Mouse (Mus musculus): ENCODE measurements at regions not wholly inside any gene's neighbourhood (a gene's known extent, or its start where the extent isn't known, plus 50 kb on each side); places are given as distances from the start of the nearest gene placed in this dataset.

GRCm38 (mm10) chr3:9884691-9885354, 203.1 kb upstream of the Gm9833 start:
- Histone ChIP-seq H3K4me2 (no peak overlapping the region), H3K4me3 (replicated peaks) (no peak overlapping the region), H3K27ac (replicated peaks) (no peak overlapping the region), H3K27me3 (no peaks in the 10 kb centered on the region), H3K9ac (no peak overlapping the region), H3K9me3 (replicated peaks) (no peaks in the 10 kb centered on the region), H3K36me3 (replicated peaks) (no peaks in the 10 kb centered on the region), H3K4me1 (replicated peaks) (no peaks in the 10 kb centered on the region)
- ATAC-seq (ENCODE audit: insufficient read depth) = no peak; the same call in 1 of the 2 replicates
- 19% methylated on average over 5 of the region's 5 CpGs for WGBS (ENCODE audit: insufficient replicate concordance)

DNA sequence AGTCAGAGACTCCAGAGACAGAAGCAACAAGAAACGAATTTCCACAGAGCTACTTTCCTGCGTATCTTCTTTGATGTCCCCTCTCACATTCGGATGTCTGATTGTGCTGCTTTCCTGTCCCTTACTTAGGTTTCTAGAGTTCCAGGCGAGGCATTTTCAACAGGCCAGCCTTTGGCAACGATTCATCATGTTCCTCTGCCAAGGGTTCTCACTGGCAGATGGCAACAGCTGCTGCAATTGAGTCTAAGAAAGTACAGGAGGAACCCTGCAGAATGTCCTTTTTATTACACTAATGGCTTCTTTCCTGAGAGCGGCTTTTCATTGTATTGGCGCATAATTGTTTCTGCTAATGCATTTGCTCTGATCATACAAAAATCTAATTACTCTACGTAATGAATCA, 202.3 kb upstream of the Gm9833 start:
- H3K4me2 ChIP-seq = no peak overlapping the region
- no peak overlapping the region for H3K9ac ChIP-seq
- H3K4me3 ChIP-seq (replicated peaks) = no peak overlapping the region
- no peak overlapping the region for H3K27ac ChIP-seq (replicated peaks)
- H3K4me1 ChIP-seq (replicated peaks) = no peaks in the 10 kb centered on the region
- H3K27me3 ChIP-seq = no peaks in the 10 kb centered on the region
- H3K9me3 ChIP-seq (replicated peaks) = no peaks in the 10 kb centered on the region
- ATAC-seq (ENCODE audit: insufficient read depth) = no peak
- H3K36me3 ChIP-seq (replicated peaks) = no peaks in the 10 kb centered on the region
- WGBS (ENCODE audit: insufficient replicate concordance) = 49% methylated on average over 8 of the region's 8 CpGs

GRCm38 (mm10) chr3:9886077-9886476, 201.8 kb upstream of the Gm9833 start:
- Histone ChIP-seq H3K4me2 (no peak overlapping the region), H3K9ac (no peak overlapping the region), H3K4me3 (replicated peaks) (no peak overlapping the region), H3K9me3 (replicated peaks) (no peaks in the 10 kb centered on the region), H3K4me1 (replicated peaks) (no peaks in the 10 kb centered on the region), H3K36me3 (replicated peaks) (no peaks in the 10 kb centered on the region), H3K27ac (replicated peaks) (no peak overlapping the region), H3K27me3 (no peaks in the 10 kb centered on the region)
- 53% methylated on average over 4 of the region's 4 CpGs for WGBS (ENCODE audit: insufficient replicate concordance)
- ATAC-seq (ENCODE audit: insufficient read depth) = no peak

DNA sequence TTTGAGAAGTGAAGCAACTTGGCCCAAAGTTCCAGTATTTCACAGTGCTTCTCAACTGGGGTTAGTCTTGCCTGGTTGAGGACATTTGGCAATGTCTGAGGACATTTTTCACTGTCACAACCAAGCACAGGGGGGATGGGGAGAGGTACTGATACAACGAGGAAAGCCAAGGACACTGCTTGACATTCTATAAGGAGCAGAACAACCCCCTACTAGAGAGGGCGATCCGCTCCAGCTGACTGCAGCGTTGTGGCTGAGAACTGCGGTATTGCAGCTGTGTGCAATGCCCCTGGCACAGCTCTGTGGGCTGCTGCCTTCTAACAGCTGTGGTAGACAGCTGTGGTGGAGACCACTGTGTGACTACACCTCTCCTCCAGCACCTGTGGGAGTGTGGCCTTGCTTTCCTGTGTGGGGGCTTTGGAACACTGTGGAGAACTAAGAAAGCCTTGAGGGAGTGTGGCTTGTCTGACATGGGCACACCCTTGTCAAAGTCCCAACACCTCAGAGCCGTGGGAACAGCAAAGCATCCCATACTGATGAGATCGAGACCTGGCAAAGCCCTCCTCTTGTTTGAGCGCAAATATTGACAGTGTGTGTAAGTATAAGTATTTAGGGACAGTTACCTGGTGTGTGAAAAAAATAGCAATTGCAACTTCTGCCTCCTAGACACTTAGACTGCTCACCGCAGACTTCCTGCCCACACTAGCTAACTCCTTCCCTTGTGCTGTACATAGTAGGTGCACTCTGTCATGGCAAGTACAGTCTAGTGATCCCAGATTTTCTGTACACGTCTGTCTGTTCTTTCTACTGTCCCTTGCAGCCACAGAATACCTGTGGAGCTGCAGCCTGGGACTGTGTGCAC, 200.9 kb upstream of the Gm9833 start:
- Histone ChIP-seq H3K9ac (no peak overlapping the region), H3K9me3 (replicated peaks) (no peaks in the 10 kb centered on the region), H3K4me3 (replicated peaks) (no peak overlapping the region), H3K27ac (replicated peaks) (peak overlapping the region; percentile 58), H3K27me3 (no peaks in the 10 kb centered on the region), H3K4me2 (peak overlapping the region; percentile 25), H3K36me3 (replicated peaks) (no peaks in the 10 kb centered on the region), H3K4me1 (replicated peaks) (no peaks in the 10 kb centered on the region)
- peak; percentile 37; the same call in 1 of the 2 replicates for ATAC-seq (ENCODE audit: insufficient read depth)
- WGBS (ENCODE audit: insufficient replicate concordance) = 32% methylated on average over 10 of the region's 10 CpGs

- Histone ChIP-seq H3K27me3 (no peaks in the 10 kb centered on the region), H3K36me3 (replicated peaks) (no peaks in the 10 kb centered on the region), H3K9me3 (replicated peaks) (no peaks in the 10 kb centered on the region), H3K4me3 (replicated peaks) (no peak overlapping the region), H3K9ac (no peak overlapping the region), H3K4me1 (replicated peaks) (no peaks in the 10 kb centered on the region), H3K4me2 (no peak overlapping the region), H3K27ac (replicated peaks) (no peak overlapping the region)
- WGBS (ENCODE audit: insufficient replicate concordance) = 25% methylated on average over 2 of the region's 2 CpGs
- ATAC-seq (ENCODE audit: insufficient read depth) = no peak
These were observed 200.3 kb upstream of the Gm9833 start for GRCm38 (mm10) chr3:9887627-9887994.

DNA sequence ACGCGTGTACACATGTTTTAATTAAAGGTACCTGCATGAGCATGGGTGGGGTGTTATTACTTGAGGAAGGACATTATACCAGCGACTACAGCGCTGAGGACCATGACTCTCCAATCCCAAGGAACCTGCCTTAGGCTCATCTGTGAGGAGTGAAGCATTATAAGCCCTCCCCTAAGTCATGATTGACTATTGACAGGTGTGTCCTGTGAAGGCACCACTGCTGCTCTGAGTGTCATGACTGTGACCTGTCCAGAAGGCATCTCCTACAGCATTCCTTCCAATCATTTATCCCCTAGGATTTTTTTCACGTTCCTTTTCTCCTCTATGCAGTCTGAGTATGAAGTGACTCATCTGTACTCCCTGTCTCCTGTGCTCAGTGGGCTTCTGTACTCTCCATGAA, 199.9 kb upstream of the Gm9833 start:
- H3K27me3 ChIP-seq = no peaks in the 10 kb centered on the region
- no peaks in the 10 kb centered on the region for H3K4me1 ChIP-seq (replicated peaks)
- no peak for ATAC-seq (ENCODE audit: insufficient read depth)
- no peak overlapping the region for H3K27ac ChIP-seq (replicated peaks)
- no peak overlapping the region for H3K9ac ChIP-seq
- no peaks in the 10 kb centered on the region for H3K9me3 ChIP-seq (replicated peaks)
- H3K4me3 ChIP-seq (replicated peaks) = no peak overlapping the region
- no peak overlapping the region for H3K4me2 ChIP-seq
- WGBS (ENCODE audit: insufficient replicate concordance) = 60% methylated on average over 5 of the region's 5 CpGs
- no peaks in the 10 kb centered on the region for H3K36me3 ChIP-seq (replicated peaks)

DNA sequence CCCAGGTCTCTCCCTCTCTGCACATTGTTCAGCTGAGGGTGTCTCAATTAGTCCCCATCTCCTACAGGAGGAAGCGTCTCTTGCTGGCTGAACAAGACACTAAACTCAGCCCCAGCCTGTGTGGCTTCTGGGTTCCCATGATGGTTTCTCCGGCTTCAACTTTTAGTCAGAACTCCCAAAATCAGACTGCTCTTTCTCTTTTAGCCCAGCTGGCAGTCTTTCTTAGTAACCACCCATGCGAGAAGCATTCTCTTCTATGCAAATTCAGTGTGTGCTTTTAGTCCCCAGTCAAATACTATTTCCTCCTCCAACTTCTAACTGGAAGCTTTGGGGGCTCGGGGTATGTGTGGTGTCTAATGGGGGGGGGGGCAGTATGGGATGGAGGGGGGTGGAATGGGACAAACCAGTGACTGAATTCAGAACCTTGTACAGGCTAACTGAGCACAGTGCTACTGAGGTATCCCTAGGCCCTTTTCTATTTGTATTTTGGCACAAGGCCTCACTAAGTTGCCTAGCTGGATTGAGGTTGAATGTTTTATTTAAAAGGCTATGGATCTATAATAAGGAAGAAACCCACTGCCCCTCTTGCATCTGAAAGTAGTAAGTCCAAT, 194.9 kb upstream of the Gm9833 start:
- H3K4me1 ChIP-seq (replicated peaks) = no peaks in the 10 kb centered on the region
- H3K4me3 ChIP-seq (replicated peaks) = no peak overlapping the region
- no peak overlapping the region for H3K27ac ChIP-seq (replicated peaks)
- WGBS (ENCODE audit: insufficient replicate concordance) = 65% methylated on average over 4 of the region's 4 CpGs
- H3K4me2 ChIP-seq = no peak overlapping the region
- no peaks in the 10 kb centered on the region for H3K27me3 ChIP-seq
- no peak for ATAC-seq (ENCODE audit: insufficient read depth)
- no peak overlapping the region for H3K9ac ChIP-seq
- H3K9me3 ChIP-seq (replicated peaks) = no peaks in the 10 kb centered on the region
- no peaks in the 10 kb centered on the region for H3K36me3 ChIP-seq (replicated peaks)

GRCm38 (mm10) chr3:9895396-9896135, 192.3 kb upstream of the Gm9833 start:
- no peak overlapping the region for H3K4me2 ChIP-seq
- no peaks in the 10 kb centered on the region for H3K36me3 ChIP-seq (replicated peaks)
- H3K9me3 ChIP-seq (replicated peaks) = no peaks in the 10 kb centered on the region
- no peak overlapping the region for H3K9ac ChIP-seq
- H3K4me3 ChIP-seq (replicated peaks) = no peak overlapping the region
- no peak overlapping the region for H3K27ac ChIP-seq (replicated peaks)
- no peaks in the 10 kb centered on the region for H3K27me3 ChIP-seq
- no peaks in the 10 kb centered on the region for H3K4me1 ChIP-seq (replicated peaks)
- 34% methylated on average over 11 of the region's 11 CpGs for WGBS (ENCODE audit: insufficient replicate concordance)
- ATAC-seq (ENCODE audit: insufficient read depth) = no peak

DNA sequence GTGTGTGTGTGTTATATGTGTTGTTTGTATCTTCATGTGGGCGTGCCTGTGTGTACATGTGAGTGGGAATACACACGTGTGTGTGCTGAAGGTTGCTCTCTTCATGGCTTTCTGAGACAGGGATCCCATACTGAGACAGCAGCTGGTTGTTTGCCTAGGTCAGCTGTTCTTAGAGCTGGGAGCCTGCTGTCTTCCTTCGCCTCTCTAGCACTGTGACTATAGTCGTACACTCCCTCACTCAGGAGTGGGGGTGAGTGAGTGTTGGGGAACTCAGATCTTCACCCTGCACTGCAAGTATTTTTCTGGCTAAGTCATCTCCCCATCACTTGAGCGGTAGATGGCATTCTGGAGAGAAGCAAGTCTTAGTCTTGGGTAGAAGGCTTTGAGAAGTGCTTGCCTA, 191.6 kb upstream of the Gm9833 start:
- H3K27ac ChIP-seq (replicated peaks) = no peak overlapping the region
- no peak overlapping the region for H3K4me3 ChIP-seq (replicated peaks)
- H3K4me1 ChIP-seq (replicated peaks) = no peaks in the 10 kb centered on the region
- no peak for ATAC-seq (ENCODE audit: insufficient read depth)
- no peaks in the 10 kb centered on the region for H3K36me3 ChIP-seq (replicated peaks)
- 57% methylated on average over 5 of the region's 5 CpGs for WGBS (ENCODE audit: insufficient replicate concordance)
- no peak overlapping the region for H3K9ac ChIP-seq
- H3K27me3 ChIP-seq = no peaks in the 10 kb centered on the region
- H3K9me3 ChIP-seq (replicated peaks) = no peaks in the 10 kb centered on the region
- no peak overlapping the region for H3K4me2 ChIP-seq

DNA sequence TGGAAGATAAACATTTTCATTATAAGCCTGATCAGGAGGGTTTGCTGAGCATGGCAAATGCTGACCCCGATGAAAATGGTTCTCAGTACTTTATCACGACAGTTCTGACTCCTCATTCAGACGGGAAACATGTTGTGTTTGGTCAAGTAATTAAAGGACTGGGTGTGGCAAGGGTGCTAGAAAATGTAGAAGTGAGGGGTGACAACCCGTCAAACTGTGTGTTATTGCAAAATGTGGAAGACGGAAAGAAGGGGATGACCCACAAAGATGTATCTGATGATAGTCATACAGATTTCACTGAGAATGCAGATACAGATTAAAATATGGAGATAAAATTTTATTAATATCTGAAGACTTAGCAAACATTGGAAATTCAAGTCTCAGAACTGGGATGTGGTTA, 186.2 kb upstream of the Gm9833 start:
- Histone ChIP-seq H3K9ac (no peak overlapping the region), H3K9me3 (replicated peaks) (no peaks in the 10 kb centered on the region), H3K36me3 (replicated peaks) (no peaks in the 10 kb centered on the region), H3K4me3 (replicated peaks) (no peak overlapping the region), H3K4me2 (no peak overlapping the region), H3K27ac (replicated peaks) (no peak overlapping the region), H3K4me1 (replicated peaks) (no peaks in the 10 kb centered on the region), H3K27me3 (no peaks in the 10 kb centered on the region)
- ATAC-seq (ENCODE audit: insufficient read depth) = no peak
- whole genome bisulfite sequencing (ENCODE audit: insufficient replicate concordance) = 48% methylated on average over 5 of the region's 5 CpGs

DNA sequence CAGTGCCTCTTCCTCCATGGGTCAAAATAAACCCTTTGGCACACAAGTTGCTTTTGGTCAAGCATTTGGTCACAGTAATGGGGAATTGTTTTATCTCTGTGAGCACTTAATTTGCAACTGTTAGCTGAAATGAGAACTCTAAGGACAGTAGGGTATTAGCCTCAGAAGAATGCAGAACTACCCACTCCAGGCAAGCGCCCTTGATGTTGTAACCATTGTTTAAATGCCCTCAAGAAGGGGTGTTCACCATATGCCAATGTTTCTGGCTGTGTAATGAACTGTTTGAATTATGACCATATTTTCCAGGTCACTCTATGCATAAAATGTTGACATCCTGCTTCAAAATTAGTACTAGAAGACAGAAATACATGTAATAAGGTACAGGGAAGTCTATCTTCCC, 174.6 kb upstream of the Gm9833 start:
- H3K36me3 ChIP-seq (replicated peaks) = no peaks in the 10 kb centered on the region
- no peaks in the 10 kb centered on the region for H3K27me3 ChIP-seq
- no peak overlapping the region for H3K9ac ChIP-seq
- H3K27ac ChIP-seq (replicated peaks) = no peak overlapping the region
- no peaks in the 10 kb centered on the region for H3K4me1 ChIP-seq (replicated peaks)
- whole genome bisulfite sequencing (ENCODE audit: insufficient replicate concordance) = 55% methylated on average over 1 of the region's 1 CpGs
- no peak overlapping the region for H3K4me2 ChIP-seq
- no peak overlapping the region for H3K4me3 ChIP-seq (replicated peaks)
- no peaks in the 10 kb centered on the region for H3K9me3 ChIP-seq (replicated peaks)
- no peak for ATAC-seq (ENCODE audit: insufficient read depth)

Measured in liver, embryonic 15.5 days (tissue).